Mouse (Mus musculus) liver, postnatal 0 days (tissue): ENCODE results near the gene Alpl. TPM values are rescaled to one million over a fixed set of nuclear protein-coding genes. Genes with fewer than 3 reads are reported as not detected.

Experiments
- ATAC-seq: fragments of 200-750 bp; cut with Nextera tagmentation; 2 replicates; pipeline ENCODE4 v1.8.0; 2017; ENCODE audit warnings: mild to moderate bottlenecking, moderate library complexity
- DNase-seq: peaks from one replicate; pipeline ENCODE4 v3.0.0-alpha.2; 2016
- H3K27ac ChIP-seq: fragments of 300-500 bp; sonication (generic); 2 replicates; pipeline ENCODE4 v1.5.1; 2014; ENCODE audit warnings: antibody characterized with exemption, moderate library complexity, mild to moderate bottlenecking, low read depth
- H3K27me3 ChIP-seq: fragments of 300-500 bp; sonication (generic); 2 replicates; pipeline ENCODE4 v1.6.1; 2014; ENCODE audit warnings: low read length, control low read depth, mixed read lengths; ENCODE audit not compliant: insufficient read depth
- H3K36me3 ChIP-seq: fragments of 300-500 bp; sonication (generic); replicated peaks from 2 replicates; pipeline ENCODE4 v1.6.1; 2014; ENCODE audit warnings: mild to moderate bottlenecking, control low read depth, low read length, moderate library complexity, mixed read lengths; ENCODE audit not compliant: insufficient read depth
- H3K4me1 ChIP-seq: fragments of 300-500 bp; sonication (generic); 2 replicates; pipeline ENCODE4 v1.6.1; 2014; ENCODE audit warnings: antibody characterized with exemption, mild to moderate bottlenecking, control low read depth; ENCODE audit not compliant: insufficient read depth
- H3K4me2 ChIP-seq: fragments of 300-500 bp; sonication (generic); 2 replicates; pipeline ENCODE4 v1.6.1; 2014; ENCODE audit warnings: low read depth, mild to moderate bottlenecking, low read length, moderate library complexity, mixed read lengths
- H3K4me3 ChIP-seq: fragments of 300-500 bp; sonication (generic); 2 replicates; pipeline ENCODE4 v1.5.1; 2014; ENCODE audit warnings: low read depth, low read length
- H3K9ac ChIP-seq: fragments of 300-500 bp; sonication (generic); replicated peaks from 2 replicates; pipeline ENCODE4 v1.6.1; 2014; ENCODE audit warnings: mild to moderate bottlenecking, moderate library complexity
- H3K9me3 ChIP-seq: fragments of 300-500 bp; sonication (generic); 2 replicates; pipeline ENCODE4 v1.6.1; 2016; ENCODE audit warnings: mild to moderate bottlenecking, control low read depth, low read length, mixed read lengths
- CTCF ChIP-seq: sonication (generic); IDR thresholded peaks from 2 replicates; pipeline ENCODE4 v1.5.1; 2016; ENCODE audit warnings: antibody characterized with exemption, low read depth
- EP300 ChIP-seq: IDR thresholded peaks from 2 replicates; pipeline ENCODE4 v1.6.1; 2016; ENCODE audit warnings: antibody characterized with exemption, low read depth, mild to moderate bottlenecking
- WGBS: fragments of 180-500 bp; shearing (Covaris S2); extraction: QIAGEN DNeasy Blood & Tissue Kit; methylation state at CpG from one replicate; pipeline ENCODE4 v1.1.7; 2014; ENCODE audit not compliant: insufficient replicate concordance; 5-methylcytosine and 5-hydroxymethylcytosine counted together
- polyA plus RNA-seq: library from polyadenylated mRNA; unstranded; fragments of >200 nt; fragmentation: Nextera tagmentation; extraction: Ambion mirVana; gene quantifications from 2 replicates; pipeline ENCODE4 v1.2.1, GENCODE M21; 2015

Gene Alpl
- polyA plus RNA-seq, 1 experiment from 2014 or later: 18.7 TPM

DNA sequence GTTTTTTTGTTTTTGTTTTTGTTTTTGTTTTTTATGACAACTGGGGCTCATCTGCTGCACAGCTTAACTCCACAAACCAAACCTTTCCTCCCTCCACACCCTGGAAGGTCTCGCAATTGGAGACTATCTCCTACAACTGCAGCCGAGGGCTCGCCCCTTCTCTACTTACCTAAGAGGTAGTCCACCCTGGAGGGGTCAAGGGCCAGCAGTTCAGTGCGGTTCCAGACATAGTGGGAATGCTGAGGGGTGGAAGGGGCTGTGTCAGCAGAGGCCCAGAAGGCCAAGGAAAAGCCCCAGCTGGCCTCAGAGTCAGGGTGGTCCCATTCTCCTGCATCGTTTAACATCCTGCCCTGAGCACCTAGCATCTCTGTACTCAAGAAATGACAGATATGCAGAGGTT, 48.6 kb downstream of the Alpl start:
- 71% methylated on average over 5 of the region's 5 CpGs for WGBS
- no peaks in the 10 kb centered on the region for H3K27me3 ChIP-seq
- H3K9ac ChIP-seq: no peak overlapping the region
- H3K9me3 ChIP-seq: no peaks in the 10 kb centered on the region
- DNase-seq: no peak
- H3K4me1 ChIP-seq: peaks cover 21% of the 10 kb centered on the region
- 0 out of 2 replicates have a peak overlapping the region, but pooled peaks have one; percentile 7 for H3K27ac ChIP-seq
- H3K4me2 ChIP-seq: no peak overlapping the region
- no peak for ATAC-seq
- no peak overlapping the region for H3K4me3 ChIP-seq
- TF ChIP-seq EP300 (no peak), CTCF (no peak)
- 0 out of 2 replicates have a peak, but pooled peaks cover 9% of the 10 kb centered on the region for H3K36me3 ChIP-seq

DNA sequence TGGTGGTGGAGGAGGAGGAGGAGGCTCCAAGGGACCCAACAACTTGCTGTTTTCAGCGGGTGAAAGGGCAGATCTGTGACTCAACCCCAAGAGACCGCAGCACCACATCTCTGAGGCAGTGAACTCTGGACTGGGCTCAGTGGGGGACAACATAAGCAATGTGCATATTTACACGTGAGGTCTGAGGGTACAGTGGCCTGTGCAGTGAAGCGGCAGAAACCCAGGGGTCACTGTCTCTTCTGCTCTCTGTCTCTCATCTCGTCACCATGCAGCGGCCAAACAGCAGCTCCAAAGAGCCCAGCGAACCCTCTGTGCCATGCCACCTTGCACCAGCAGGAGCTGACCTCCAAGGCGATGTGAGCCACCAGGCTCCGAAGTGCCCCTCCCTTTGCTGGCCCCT, 49.1 kb downstream of the Alpl start:
- Histone ChIP-seq H3K4me3 (no peak overlapping the region), H3K9me3 (no peaks in the 10 kb centered on the region), H3K27me3 (no peaks in the 10 kb centered on the region), H3K36me3 (0 out of 2 replicates have a peak, but pooled peaks cover 9% of the 10 kb centered on the region), H3K4me2 (no peak overlapping the region), H3K27ac (0 out of 2 replicates have a peak overlapping the region, but pooled peaks have one; percentile 48), H3K9ac (no peak overlapping the region), H3K4me1 (peaks cover 17% of the 10 kb centered on the region)
- peak; percentile 24; the same call in 1 of the 2 replicates for TF ChIP-seq CTCF
- no peak for TF ChIP-seq EP300
- peak; percentile 56 for ATAC-seq
- DNase-seq: no peak
- WGBS: 75% methylated on average over 9 of the region's 9 CpGs

- no peaks in the 10 kb centered on the region for H3K27me3 ChIP-seq
- 62% methylated on average over 13 of the region's 13 CpGs for WGBS
- H3K4me1 ChIP-seq: no peaks in the 10 kb centered on the region; the same call in 1 of the 2 replicates
- TF ChIP-seq CTCF (peak; percentile 69), EP300 (no peak)
- H3K9ac ChIP-seq: no peak overlapping the region
- no peak overlapping the region for H3K4me3 ChIP-seq
- peak; percentile 53 for DNase-seq
- H3K36me3 ChIP-seq: 0 out of 2 replicates have a peak, but pooled peaks cover 6% of the 10 kb centered on the region
- no peak overlapping the region for H3K27ac ChIP-seq
- ATAC-seq: no peak
- H3K9me3 ChIP-seq: no peaks in the 10 kb centered on the region
- H3K4me2 ChIP-seq: no peak overlapping the region
Observed at GRCm38 (mm10) chr4:137744433-137744918, 51.7 kb downstream of the Alpl start.

- 0 out of 2 replicates have a peak, but pooled peaks cover 6% of the 10 kb centered on the region for H3K36me3 ChIP-seq
- H3K27me3 ChIP-seq: no peaks in the 10 kb centered on the region
- TF ChIP-seq EP300 (no peak), CTCF (no peak)
- DNase-seq (no peak), ATAC-seq (no peak)
- H3K4me2 ChIP-seq: no peak overlapping the region
- WGBS: 63% methylated on average over 7 of the region's 7 CpGs
- H3K27ac ChIP-seq: no peak overlapping the region
- no peaks in the 10 kb centered on the region; the same call in 1 of the 2 replicates for H3K4me1 ChIP-seq
- H3K9ac ChIP-seq: no peak overlapping the region
- no peak overlapping the region for H3K4me3 ChIP-seq
- no peaks in the 10 kb centered on the region for H3K9me3 ChIP-seq
Observed at GRCm38 (mm10) chr4:137743791-137744190, 52.4 kb downstream of the Alpl start.

- 0 out of 2 replicates have a peak, but pooled peaks cover 3% of the 10 kb centered on the region for H3K36me3 ChIP-seq
- H3K27me3 ChIP-seq: no peaks in the 10 kb centered on the region
- H3K27ac ChIP-seq: no peak overlapping the region
- no peak overlapping the region for H3K4me2 ChIP-seq
- DNase-seq (no peak), ATAC-seq (no peak)
- TF ChIP-seq EP300: no peak
- TF ChIP-seq CTCF: no peak
- H3K9ac ChIP-seq: no peak overlapping the region
- H3K4me3 ChIP-seq: no peak overlapping the region
- H3K9me3 ChIP-seq: no peaks in the 10 kb centered on the region
- H3K4me1 ChIP-seq: no peaks in the 10 kb centered on the region
- 48% methylated on average over 7 of the region's 7 CpGs for WGBS
Observed at GRCm38 (mm10) chr4:137740350-137740749, 55.8 kb downstream of the Alpl start.

DNA sequence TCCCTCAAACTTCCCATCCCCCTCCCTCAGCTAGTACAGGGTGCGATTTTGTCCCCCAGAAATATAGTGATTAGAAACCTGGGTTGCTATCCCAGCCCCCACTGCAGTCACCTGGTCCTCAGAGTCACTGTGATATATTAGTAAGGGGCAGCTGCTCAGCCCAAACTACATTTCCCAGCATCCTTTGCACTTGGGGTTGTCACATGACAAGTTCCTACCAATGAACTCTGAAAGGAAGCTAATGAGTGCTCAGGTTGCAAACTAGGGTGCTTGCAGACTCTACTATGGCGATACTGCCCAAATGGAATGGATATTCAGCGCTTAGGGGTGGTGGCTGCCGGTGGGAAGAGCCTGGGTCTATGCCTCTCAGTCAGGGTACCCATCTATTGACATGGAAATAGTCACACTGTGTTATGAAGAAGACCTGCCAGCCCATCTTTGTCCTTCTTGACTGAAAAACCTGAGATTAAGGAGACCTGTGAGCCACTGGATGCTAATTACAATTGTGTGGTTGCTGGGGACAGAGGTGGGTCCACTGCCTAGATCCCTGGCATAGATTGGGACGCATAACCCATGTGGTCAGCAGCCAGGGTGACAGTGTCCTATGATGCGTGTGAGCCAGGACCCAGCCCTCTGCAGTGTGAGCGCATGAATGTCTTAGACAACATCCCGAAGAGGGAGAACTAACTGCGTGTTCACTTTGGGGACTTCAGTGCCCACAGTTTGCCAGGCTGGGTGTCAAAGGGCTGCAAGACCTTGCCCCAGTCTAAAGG, 56.8 kb downstream of the Alpl start:
- 49% methylated on average over 9 of the region's 9 CpGs for WGBS
- H3K36me3 ChIP-seq: no peaks in the 10 kb centered on the region
- H3K27me3 ChIP-seq: no peaks in the 10 kb centered on the region
- H3K4me2 ChIP-seq: no peak overlapping the region
- DNase-seq (no peak), ATAC-seq (peak; percentile 45)
- H3K9me3 ChIP-seq: no peaks in the 10 kb centered on the region
- H3K4me3 ChIP-seq: no peak overlapping the region
- H3K9ac ChIP-seq: no peak overlapping the region
- no peak for TF ChIP-seq CTCF
- no peak for TF ChIP-seq EP300
- no peak overlapping the region for H3K27ac ChIP-seq
- H3K4me1 ChIP-seq: no peaks in the 10 kb centered on the region
